Mouse (Mus musculus) induced T-regulatory cell, adult 2 months (primary cell): ENCODE results near the gene Rhag.

Experiments
- DNase-seq: peaks from one replicate; pipeline ENCODE4 v3.0.0-alpha.2; 2012; ENCODE audit warnings: low read depth

The Rhag gene

DNA sequence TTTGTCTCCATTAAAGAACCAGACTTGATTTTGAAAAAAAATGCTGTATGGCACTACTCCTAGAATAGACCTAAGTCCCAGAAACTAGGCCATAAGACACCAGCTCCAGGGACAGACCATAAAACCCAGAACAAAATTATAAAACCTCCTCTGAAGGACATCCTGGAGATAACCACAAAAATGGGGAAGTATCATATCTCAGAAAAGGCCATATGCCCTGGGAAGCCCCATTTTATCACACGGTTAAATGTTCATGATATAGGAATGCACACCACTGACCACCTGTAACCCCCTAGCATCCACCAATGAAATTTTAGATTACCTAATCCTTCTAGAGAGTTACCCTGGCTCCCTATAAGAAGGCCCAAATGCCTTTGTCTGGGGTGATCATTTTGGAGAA is 64.6 kb downstream of the Rhag start:
- no peak for DNase-seq

- no peak for DNase-seq
Measured at GRCm38 (mm10) chr17:40877741-40878140, 66.8 kb downstream of the Rhag start.

DNA sequence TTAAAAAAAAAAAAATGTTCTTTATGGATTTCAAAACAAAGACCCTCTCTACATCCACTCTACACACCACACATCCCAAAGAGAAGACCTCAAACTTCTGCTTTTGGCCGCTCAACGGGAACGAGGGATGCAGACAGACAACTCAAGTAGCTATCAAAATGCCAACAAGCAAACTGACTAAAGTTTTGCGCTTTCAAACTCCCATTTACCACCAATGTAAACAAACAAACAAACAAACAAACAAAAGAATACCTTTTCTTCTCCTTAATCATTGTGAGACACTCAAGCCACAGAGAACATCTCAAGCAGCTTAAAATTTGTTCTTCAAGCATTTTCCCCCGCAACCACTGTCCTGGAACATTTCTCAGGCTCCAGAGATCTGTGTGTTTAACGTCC is 68.6 kb downstream of the Rhag start:
- DNase-seq, result peak; percentile 1

GRCm38 (mm10) chr17:40879924-40880691 is 69.2 kb downstream of the Rhag start, which contains the start of gene 9130008F23Rik:
Gene 9130008F23Rik, minus strand, starts transcription at chr17:40880559.
- DNase-seq, result peak; percentile 16

DNA sequence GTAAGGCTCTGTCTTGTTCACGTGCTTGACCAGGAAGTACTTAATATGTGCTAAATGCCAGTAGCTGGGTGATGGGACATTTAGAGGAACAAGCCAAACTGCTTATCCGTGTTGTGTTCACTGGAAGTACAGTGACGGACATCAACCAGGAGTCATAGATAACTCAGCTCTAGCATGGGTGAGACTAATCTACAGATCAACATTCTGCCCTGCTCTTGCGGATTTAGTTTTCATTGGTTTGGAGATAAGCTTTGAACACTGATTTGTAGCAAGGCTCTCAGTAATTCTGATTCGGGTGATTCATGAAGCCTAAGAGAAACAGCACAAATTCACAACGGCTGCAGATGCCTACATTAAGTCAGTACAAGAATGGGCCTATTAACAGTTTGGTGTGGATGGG is 71.2 kb downstream of the Rhag start:
- no peak for DNase-seq

DNA sequence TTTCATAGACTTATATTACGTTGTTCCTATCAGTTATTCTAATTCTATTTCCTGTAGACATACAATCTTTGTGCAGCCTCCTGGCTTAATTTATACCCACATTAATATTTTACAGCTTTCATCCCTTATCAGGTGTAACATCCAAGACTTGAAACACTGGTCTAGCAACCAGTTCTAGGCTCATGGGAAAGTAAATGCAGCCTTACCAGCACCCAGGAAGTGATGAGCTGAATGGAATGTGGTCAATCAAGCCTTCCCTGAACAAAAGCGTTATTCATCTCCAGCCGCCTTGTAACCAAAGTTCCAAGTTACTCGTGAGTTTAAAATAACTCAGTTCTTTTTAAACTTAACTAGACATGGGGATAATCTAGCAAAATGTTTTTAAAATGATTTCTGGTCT is 74.2 kb downstream of the Rhag start:
- no peak for DNase-seq

DNA sequence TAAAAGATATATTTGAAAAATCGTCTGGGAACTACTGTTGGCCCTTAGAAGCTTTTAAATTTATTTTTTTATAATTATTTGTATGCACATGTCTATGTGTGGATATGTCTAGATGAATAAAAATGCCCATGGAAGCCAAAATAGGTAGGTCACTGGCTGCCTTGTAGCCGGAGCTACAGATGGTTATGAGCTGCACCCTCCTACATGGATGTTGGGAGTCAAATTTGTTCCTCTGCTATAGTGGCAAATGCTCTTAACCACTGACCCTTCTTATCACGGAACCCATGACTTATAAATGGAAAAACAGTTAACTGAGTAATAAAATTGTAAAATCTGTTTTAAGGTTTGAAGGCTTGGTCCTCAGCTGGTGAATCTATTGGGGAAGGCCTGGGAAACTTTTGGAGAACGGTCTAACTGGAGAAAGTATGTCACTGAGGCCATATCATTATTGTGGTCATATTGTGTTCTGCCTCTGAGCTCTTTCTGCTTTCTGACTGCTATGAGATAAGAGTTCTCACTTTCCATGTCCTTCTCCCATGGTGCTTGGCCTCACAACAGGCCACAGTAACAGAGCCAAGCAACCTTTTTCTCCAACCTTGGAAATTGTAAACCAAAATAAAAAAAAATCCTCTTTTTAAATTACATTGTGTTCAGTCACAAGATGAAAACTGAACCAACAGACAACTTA is 77.1 kb downstream of the Rhag start:
- DNase-seq, result no peak
